Mouse (Mus musculus) brain, embryonic 14.5 days (tissue): ENCODE results near the gene Gm10401.

Experiments used
- CTCF ChIP-seq: fragments of 200-500 bp; IDR thresholded peaks from 2 replicates; pipeline ENCODE4 v1.5.1; 2012; ENCODE audit warnings: inconsistent platforms, mild to moderate bottlenecking, moderate library complexity, borderline replicate concordance; ENCODE audit not compliant: insufficient read depth, insufficient read length; ENCODE audit errors: extremely low read depth
- POLR2A ChIP-seq: fragments of 200-500 bp; IDR thresholded peaks from 2 replicates; pipeline ENCODE4 v1.6.1; 2012; ENCODE audit warnings: mild to moderate bottlenecking, inconsistent platforms, borderline replicate concordance; ENCODE audit not compliant: poor library complexity, insufficient read depth, insufficient read length, severe bottlenecking; ENCODE audit errors: extremely low read depth

GRCm38 (mm10) chr5:115069611-115070010 lies 28.5 kb downstream of the Gm10401 start:
- TF ChIP-seq POLR2A (no peak), CTCF (no peak)
